Mouse (Mus musculus) thymus, postnatal 14 days (tissue): ENCODE measurements around the gene D630003M21Rik.

Experiments
- DNase-seq: peaks from one replicate; pipeline ENCODE4 v3.0.0; 2021

The D630003M21Rik gene

DNA sequence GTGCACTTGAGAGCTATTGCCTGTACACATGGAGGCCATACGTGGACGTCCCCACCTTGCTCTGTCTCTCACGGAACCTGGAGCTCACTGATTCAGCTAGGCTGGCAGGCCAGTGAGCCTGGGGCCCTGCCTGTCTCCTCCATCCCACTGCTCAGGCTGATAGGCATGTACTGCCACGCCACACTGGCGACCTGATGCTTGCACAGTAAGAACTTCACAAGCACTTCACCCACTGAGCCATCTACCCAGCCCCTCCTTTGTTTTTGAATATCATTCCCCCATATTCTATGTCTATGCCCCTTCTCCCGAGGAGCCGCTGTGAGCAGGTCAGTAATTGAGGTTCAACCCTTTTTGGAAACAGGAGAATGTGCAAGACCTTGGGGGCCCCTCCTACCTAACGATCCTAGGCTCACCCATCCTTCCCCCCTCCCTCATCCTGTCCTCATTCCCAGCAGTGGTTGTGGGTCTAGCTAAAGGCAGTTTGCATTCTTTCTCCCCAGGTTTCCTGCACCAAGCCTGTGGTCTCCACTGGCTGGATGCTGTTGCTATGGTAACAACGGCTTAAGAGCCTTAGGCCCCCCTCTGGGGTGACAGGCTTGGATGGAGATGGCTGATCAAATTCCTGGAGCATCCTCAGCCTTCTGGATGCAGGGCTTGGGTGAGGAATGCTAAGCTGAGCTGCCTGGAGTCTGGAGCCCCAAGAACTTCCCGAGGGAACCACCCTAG, 35.2 kb downstream of the D630003M21Rik start:
- no peak for DNase-seq

- DNase-seq = no peak
These were observed 37.9 kb downstream of the D630003M21Rik start for GRCm38 (mm10) chr2:158191098-158191497.

DNA sequence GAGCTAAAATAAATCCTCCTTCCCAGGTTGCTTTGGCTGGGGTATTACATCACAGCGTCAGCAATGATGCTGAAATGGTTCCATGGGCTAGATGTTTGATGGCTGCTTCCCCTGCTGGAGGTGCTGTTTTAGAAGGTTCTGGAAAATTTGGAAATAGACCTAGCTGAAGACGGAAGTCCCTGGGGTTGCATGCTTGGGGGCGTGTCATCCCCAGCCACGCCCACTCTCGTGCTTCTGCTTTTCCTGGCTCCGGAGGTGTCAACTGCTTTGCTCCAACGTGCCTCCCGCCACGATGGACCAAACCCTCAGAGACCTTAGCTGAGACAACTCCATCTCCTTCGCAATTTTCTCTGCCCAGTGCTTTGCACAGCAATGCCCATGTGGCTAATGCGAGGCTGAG, 39.6 kb downstream of the D630003M21Rik start:
- no peak for DNase-seq

DNA sequence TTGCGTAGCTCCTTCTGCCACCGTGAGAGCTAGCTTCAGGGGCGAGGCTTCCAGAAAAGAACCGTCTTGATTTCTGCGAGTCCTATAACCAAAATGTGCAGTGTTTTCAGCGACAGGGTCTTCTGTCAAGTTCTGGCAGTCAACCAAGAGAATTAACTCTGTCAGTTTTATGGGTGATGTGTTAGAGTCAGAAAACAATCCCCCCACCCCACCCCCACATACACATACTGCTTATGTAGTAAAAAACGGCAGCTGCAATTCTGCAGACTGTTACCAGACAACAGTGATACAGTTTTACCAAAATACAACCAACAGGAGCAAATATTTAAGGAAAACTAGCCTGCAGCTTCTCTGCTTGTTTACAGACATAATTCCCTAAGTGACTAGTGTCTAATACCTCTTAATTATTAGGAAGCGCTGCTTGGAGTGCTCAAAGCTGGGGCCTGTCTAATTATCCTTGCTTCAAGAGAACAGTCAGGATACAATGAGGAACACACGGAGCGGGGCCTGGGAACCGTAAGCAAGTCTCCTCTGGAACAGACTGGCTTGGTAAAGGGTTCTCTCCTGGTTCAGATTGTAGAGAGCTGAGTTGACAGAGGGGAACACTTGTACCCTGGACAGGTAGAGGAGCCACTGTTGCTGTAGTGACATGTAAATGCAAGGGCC, 42.7 kb downstream of the D630003M21Rik start:
- DNase-seq = no peak

GRCm38 (mm10) chr2:158183266-158183665, 45.8 kb downstream of the D630003M21Rik start:
- DNase-seq = no peak

DNA sequence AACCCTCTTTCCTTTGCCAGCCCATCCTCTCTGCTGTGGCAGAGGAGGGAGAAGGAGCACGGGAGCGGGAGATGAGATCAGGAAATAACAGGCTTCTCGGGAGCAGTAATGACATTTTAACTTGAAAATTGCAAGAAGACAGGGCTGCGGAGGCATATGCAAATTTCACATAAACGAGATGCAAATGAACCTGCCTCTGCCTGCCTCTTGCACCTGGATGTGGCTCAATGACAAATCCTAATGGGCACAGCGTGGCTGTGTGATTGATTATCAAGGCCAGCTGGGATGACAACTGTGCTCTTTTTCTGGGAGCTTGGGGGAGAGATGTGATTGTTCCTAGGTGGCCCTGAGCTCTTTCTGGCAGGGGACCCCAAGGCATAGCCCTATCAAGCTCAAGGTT, 47.1 kb downstream of the D630003M21Rik start:
- DNase-seq = no peak

DNA sequence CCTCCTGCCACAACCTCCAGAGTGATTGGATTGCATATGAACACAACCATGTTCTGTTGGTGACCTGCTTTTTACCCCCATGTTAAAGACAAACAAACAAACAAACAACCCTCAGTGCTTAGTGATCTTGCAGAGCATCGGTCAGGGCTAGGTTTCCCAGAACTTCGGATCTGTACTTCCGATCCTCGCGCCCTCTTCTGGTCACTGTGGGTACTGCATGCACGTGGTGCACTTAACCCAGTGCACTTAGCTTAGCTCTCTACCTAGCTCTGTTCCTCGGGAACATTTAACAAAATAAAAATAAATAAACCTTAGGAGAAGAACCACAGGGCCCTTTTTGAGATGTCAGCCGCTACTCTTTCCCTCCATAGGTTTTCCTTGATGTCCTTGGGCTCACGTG, 48.2 kb downstream of the D630003M21Rik start:
- DNase-seq = peak; percentile 72

DNA sequence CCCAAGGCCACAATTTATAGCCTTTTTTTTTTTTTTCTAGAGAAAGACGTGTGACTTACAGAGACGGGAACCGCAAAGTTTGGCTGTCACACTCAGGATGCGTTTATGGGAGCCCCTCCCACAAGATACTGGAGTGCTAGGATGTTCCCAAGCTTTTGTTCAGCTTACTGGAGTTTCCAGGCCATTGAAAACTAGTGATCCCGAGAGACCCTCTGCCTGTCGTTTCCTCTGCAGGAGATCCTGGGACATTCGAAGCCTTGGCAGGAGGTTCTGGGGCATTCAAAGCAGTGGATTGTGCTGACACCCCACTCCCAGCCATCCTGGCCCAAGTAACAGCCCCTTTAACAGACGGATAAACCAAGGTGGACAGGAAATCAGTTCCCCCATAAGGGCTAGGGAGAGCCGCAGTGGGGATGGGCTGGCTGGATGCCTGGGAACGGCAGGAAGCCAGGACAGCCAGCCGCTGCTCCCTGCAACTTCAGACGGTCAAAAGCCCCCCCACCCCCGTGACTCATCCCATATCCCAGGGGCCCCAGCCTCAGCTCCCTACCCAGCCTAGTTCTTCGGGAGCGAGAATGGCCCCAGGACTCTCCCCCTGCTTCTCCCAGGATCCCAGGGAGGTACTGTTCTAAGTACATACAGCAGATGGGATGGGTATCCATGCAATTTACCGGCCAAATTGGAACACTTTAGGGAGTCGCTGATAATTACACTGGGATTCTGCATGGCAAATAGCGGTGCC, 49.5 kb downstream of the D630003M21Rik start:
- no peak for DNase-seq

GRCm38 (mm10) chr2:158178696-158179369, 50.2 kb downstream of the D630003M21Rik start:
- DNase-seq = peak; percentile 73

DNA sequence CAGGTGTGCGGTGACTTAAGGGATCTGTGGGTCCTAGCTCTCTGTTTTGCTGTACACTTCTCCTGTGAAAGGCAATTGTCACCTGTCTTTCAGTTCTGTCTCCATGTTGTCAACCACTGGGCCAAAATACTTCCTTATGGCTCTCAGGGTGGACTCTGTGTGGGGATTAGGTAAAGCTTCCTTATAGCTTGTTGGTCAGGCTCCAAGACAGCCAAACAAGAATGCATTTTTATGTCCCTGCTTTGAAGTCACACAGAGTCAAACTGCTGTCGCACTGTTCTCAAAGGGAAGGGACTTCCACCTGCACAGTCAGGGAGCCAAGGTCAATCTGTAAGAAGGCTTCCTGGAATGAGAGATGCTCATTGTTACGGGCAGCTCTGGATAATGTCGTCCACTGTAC, 50.9 kb downstream of the D630003M21Rik start:
- DNase-seq = no peak

- DNase-seq = no peak
These were observed 51.4 kb downstream of the D630003M21Rik start for GRCm38 (mm10) chr2:158177574-158177973.

GRCm38 (mm10) chr2:158176763-158177162, 52.3 kb downstream of the D630003M21Rik start:
- DNase-seq = no peak

GRCm38 (mm10) chr2:158175433-158175832, 53.6 kb downstream of the D630003M21Rik start:
- DNase-seq = no peak

DNA sequence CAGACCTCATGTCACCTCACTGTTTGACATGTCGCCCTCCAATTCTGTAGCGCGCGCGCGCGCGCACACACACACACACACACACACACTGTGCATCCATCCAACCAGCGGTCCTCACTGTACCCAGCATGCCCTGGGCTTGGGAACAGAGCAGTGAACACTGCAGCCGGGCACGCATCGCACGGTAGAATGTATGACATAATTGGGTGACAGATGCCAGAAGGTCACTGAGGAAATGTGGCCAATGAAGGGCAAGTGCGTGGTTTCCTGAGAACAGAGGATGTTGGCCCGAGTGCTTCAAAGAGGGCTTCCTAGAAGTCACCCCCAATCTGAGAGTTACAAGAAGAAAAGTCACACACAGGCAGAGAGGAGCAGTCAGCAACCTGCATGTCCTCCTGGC, 54.1 kb downstream of the D630003M21Rik start:
- no peak for DNase-seq

DNA sequence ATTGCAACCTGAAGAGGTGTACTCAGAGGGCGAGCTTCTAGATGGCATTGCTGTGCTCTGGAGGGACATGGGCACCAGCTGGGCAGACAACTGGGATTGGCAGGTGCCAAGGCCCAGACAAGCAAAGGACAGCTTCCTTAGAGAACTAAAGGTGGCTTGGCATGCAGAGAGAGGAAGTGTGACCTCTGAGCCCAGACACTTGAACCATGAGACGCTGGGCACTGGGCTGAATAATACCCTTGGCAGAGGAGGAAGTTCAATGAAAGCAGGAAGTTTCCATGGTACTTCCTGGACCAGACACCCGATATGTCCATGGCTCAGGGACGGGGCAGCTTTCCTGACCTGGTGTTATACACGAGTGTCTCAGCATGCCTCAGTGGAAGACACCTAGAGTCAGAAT, 54.6 kb downstream of the D630003M21Rik start:
- no peak for DNase-seq

- DNase-seq = no peak
These were observed 58.6 kb downstream of the D630003M21Rik start for GRCm38 (mm10) chr2:158170394-158170793.

DNA sequence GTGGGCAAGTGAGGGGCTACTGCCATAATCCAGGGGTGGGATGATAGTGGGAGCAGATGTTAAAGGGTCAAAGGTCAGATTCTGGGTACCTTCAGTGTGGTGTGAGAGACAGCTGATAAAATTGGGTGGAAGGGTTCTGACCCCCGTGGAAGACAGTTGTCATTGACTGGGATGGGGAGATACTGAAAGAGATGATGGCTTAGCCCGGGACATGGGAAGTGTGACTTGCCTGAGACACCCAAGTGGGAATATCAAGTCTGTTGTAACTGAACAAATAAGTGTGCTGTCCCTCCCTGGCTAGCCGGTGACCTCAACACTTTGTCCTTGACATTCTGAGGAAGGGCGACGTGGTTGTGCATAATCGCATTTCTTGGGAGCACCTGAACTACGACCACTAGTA, 59.3 kb downstream of the D630003M21Rik start:
- DNase-seq = no peak

DNA sequence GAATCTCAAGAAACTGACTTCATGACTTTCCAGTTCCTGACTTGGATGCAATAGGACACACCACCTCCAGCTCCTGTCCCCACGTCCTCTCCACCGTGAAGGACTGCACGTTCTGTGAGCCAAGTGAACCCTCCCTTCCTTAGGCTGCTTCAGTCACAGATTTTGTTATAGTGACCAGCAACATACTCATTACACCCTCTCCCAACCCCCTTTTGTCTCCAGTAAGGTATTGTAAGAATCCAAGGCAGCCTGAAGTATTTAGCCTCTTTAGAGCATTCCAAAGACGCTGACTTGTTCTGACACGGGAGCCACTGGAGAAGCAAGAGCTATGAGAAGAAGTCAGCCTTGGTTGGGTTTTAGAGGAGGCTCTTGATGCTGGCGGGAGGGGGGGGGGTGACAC, 59.7 kb downstream of the D630003M21Rik start:
- no peak for DNase-seq

- no peak for DNase-seq
These were observed 60.2 kb downstream of the D630003M21Rik start for GRCm38 (mm10) chr2:158168741-158169211.

- no peak for DNase-seq
These were observed 61.4 kb downstream of the D630003M21Rik start for GRCm38 (mm10) chr2:158167496-158168205.

DNA sequence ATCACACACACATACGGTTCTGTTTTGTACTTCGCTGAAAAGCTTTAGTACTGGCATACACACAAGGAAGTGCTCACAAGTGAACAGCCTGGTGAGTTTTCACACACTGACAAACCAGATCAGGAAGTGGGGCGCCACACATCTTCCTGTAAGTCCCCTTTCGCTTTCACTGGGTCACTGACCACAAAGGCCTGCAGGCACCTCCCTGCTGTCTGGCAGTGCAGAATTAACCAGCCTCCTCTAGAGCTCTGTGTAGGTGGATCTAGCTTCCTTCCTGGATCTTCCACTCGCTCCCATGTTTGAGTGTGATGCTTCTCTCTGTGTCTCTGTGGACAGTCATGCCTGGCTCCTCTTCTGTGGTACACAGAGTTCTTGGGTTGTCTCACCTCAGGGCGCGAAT, 62.4 kb downstream of the D630003M21Rik start:
- peak; percentile 71 for DNase-seq

DNA sequence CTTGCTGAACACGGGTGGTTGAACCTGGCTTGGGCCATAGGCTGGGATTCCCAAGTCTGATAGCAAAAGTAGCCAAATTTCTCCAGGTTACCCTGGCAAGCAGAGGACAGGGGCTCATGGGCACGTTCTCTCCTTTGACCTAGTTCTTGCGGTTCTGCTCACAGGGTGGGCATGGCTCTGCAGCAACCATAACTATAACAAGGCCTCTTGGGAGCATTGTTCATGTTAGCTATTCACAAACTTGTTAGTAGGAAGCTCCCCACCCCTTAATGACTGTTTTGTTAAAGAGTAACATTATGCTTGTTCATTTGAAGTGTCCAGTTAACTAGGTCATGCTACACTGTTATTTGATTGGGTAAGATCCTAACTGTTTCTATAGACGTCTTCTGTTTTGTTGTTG, 63.2 kb downstream of the D630003M21Rik start:
- no peak for DNase-seq
